Mouse (Mus musculus): ENCODE data around the gene Dgke. TPM values are rescaled to one million over a fixed set of nuclear protein-coding genes. Genes with fewer than 3 reads are reported as not detected.
A peak's percentile ranks its signal among the peaks of the same experiment; 100 is the strongest.

The Dgke gene
- total and polyA plus RNA-seq, 3 experiments, result 4.8 to 17.0 (median 13.4) TPM

GRCm38 (mm10) chr11:89002068-89002467 is 64.6 kb downstream of the Dgke start:
- Histone ChIP-seq H3K9ac (ENCODE audit: insufficient read depth, low read depth) (no peak overlapping the region), H3K4me1 (ENCODE audit: control insufficient read depth in 1 of 2, insufficient read depth in 2 of 2) (peaks cover 26 to 64% of the 10 kb centered on the region in 2 experiments), H3K4me2 (ENCODE audit: insufficient read depth, low read depth, poor library complexity, severe bottlenecking) (peak overlapping the region; percentile 53), H3K27ac (ENCODE audit: insufficient read depth, low read depth) (no peak overlapping the region), H3K9me3 (replicated peaks; ENCODE audit: low read length) (no peaks in the 10 kb centered on the region), H3K36me3 (replicated peaks in 1 of 2; ENCODE audit: control insufficient read depth in 1 of 2, insufficient read depth in 1 of 2, low read length in 1 of 2) (peaks cover 11 to 55% of the 10 kb centered on the region in 2 experiments), H3K4me3 (replicated peaks in 1 of 3; ENCODE audit: low read depth in 2 of 3, low read length in 2 of 3, poor library complexity in 1 of 3) (peak overlapping the region in 2 of 3 experiments; percentile 10 to 39), H3K79me2 (replicated peaks; ENCODE audit: control insufficient read depth, extremely low read depth, insufficient read depth, poor library complexity, severe bottlenecking) (peaks cover 37% of the 10 kb centered on the region), H3K27me3 (replicated peaks) (no peaks in the 10 kb centered on the region)
- in situ Hi-C loops (cut with MboI; ENCODE audit: low pct_ligation_motif_present, low pct_unique_long_range_greater_than_20kb, low sequenced_read_pairs) (loop anchor here (5.0 kb wide), 1 partner anchor 35 kb away; no protein-coding TSS in a partner anchor), dilution Hi-C loops (cut with MboI; ENCODE audit: extremely low pct_ligation_motif_present, extremely low pct_unique_long_range_greater_than_20kb, low sequenced_read_pairs) (no loop called here)
- TF ChIP-seq UBTF (IDR thresholded peaks at IDR 0.05; ENCODE audit: low read depth, low read length) (no peak), ETS1 (conservative IDR thresholded peaks at IDR 0.05; ENCODE audit: low read depth, low read length) (no peak), E2F4 (IDR thresholded peaks at IDR 0.05; ENCODE audit: insufficient replicate concordance, low read depth, low read length) (no peak), CHD2 (IDR thresholded peaks at IDR 0.05; ENCODE audit: low read length) (no peak), TBP (conservative IDR thresholded peaks at IDR 0.05; ENCODE audit: low read depth, low read length) (no peak), MAFK (IDR thresholded peaks at IDR 0.05; ENCODE audit: insufficient replicate concordance, low read length) (no peak), RAD21 (IDR thresholded peaks at IDR 0.05; ENCODE audit: low read depth, low read length) (no peak), MAZ (IDR thresholded peaks at IDR 0.05; ENCODE audit: low read depth, low read length) (no peak), NELFE (IDR thresholded peaks at IDR 0.05; ENCODE audit: low read depth, low read length) (no peak)
- no peak for DNase-seq (ENCODE audit: extremely low read depth)

DNA sequence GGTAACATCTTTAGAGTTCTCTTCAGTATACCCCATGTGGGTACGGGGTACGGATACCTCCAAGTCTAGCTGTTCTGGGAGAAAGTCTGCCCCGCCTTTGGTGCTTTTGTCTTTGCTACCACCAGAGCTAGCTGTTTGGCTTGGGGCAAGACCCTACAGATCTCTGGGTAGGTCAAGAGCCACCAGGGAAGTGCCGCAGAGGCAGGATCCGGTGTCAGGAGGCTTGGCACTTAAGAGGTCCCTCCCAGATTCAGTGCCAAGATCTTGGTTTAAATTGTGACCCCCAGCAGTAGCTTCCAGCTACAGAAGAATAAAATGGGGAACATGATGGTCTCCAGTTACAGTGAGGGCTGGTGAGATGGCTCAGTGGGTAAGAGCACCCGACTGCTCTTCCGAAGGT is 65.1 kb downstream of the Dgke start:
- Histone ChIP-seq H3K4me3 (replicated peaks in 1 of 3; ENCODE audit: low read depth in 2 of 3, low read length in 2 of 3, poor library complexity in 1 of 3) (peak overlapping the region; percentile 6 to 33 (median 26)), H3K27ac (ENCODE audit: insufficient read depth, low read depth) (no peak overlapping the region), H3K9me3 (replicated peaks; ENCODE audit: low read length) (no peaks in the 10 kb centered on the region), H3K36me3 (replicated peaks in 1 of 2; ENCODE audit: control insufficient read depth in 1 of 2, insufficient read depth in 1 of 2, low read length in 1 of 2) (peaks cover 10 to 52% of the 10 kb centered on the region in 2 experiments), H3K9ac (ENCODE audit: insufficient read depth, low read depth) (no peak overlapping the region), H3K4me1 (ENCODE audit: control insufficient read depth in 1 of 2, insufficient read depth in 2 of 2) (peaks cover 26 to 67% of the 10 kb centered on the region in 2 experiments), H3K27me3 (replicated peaks) (no peaks in the 10 kb centered on the region), H3K79me2 (replicated peaks; ENCODE audit: control insufficient read depth, extremely low read depth, insufficient read depth, poor library complexity, severe bottlenecking) (peaks cover 37% of the 10 kb centered on the region), H3K4me2 (ENCODE audit: insufficient read depth, low read depth, poor library complexity, severe bottlenecking) (peak overlapping the region; percentile 58)
- in situ Hi-C loops (cut with MboI; ENCODE audit: low pct_ligation_motif_present, low pct_unique_long_range_greater_than_20kb, low sequenced_read_pairs), result loop anchor here (5.0 kb wide), 1 partner anchor 36 kb away; no protein-coding TSS in a partner anchor
- DNase-seq (ENCODE audit: extremely low read depth), result no peak
- TF ChIP-seq E2F4 (IDR thresholded peaks at IDR 0.05; ENCODE audit: insufficient replicate concordance, low read depth, low read length), result no peak
- TF ChIP-seq MYC (IDR thresholded peaks at IDR 0.05; ENCODE audit: low read depth, low read length), result no peak
- TF ChIP-seq POLR2AphosphoS2 (IDR thresholded peaks at IDR 0.05; ENCODE audit: low read depth, low read length), result no peak
- no peak for TF ChIP-seq ZC3H11A (IDR thresholded peaks at IDR 0.05; ENCODE audit: low read depth, low read length)
- dilution Hi-C loops (cut with MboI; ENCODE audit: extremely low pct_ligation_motif_present, extremely low pct_unique_long_range_greater_than_20kb, low sequenced_read_pairs), result no loop called here

DNA sequence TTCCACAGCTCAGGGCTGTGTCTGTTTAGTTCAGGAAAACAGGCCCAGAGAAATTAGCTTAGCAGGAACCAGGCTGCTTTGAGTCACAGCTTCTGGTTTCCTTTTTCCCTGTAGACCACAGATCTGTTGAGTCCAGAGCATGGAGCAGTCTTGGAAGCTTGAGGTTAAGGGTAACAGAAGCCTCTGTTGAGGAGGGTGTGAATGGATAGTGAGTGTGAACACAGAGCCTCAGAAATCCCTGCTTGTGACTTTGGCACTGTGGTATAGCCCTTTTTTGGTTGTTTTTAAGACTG is 66.2 kb downstream of the Dgke start:
- Histone ChIP-seq H3K9ac (ENCODE audit: insufficient read depth, low read depth) (peak overlapping the region; percentile 50), H3K27ac (ENCODE audit: insufficient read depth, low read depth) (no peak overlapping the region), H3K9me3 (replicated peaks; ENCODE audit: low read length) (no peaks in the 10 kb centered on the region), H3K4me3 (replicated peaks in 1 of 3; ENCODE audit: low read depth in 2 of 3, low read length in 2 of 3, poor library complexity in 1 of 3) (peak overlapping the region; percentile 76 to 85 (median 84)), H3K36me3 (replicated peaks in 1 of 2; ENCODE audit: control insufficient read depth in 1 of 2, insufficient read depth in 1 of 2, low read length in 1 of 2) (peaks cover 6 to 41% of the 10 kb centered on the region in 2 experiments), H3K4me1 (ENCODE audit: control insufficient read depth in 1 of 2, insufficient read depth in 2 of 2) (peaks cover 26 to 61% of the 10 kb centered on the region in 2 experiments), H3K27me3 (replicated peaks) (no peaks in the 10 kb centered on the region), H3K79me2 (replicated peaks; ENCODE audit: control insufficient read depth, extremely low read depth, insufficient read depth, poor library complexity, severe bottlenecking) (peaks cover 37% of the 10 kb centered on the region), H3K4me2 (ENCODE audit: insufficient read depth, low read depth, poor library complexity, severe bottlenecking) (peak overlapping the region; percentile 58)
- in situ Hi-C loops (cut with MboI; ENCODE audit: low pct_ligation_motif_present, low pct_unique_long_range_greater_than_20kb, low sequenced_read_pairs) (loop anchor here (5.0 kb wide), 1 partner anchor 37 kb away; no protein-coding TSS in a partner anchor), dilution Hi-C loops (cut with MboI; ENCODE audit: extremely low pct_ligation_motif_present, extremely low pct_unique_long_range_greater_than_20kb, low sequenced_read_pairs) (no loop called here)
- TF ChIP-seq UBTF (IDR thresholded peaks at IDR 0.05; ENCODE audit: low read depth, low read length) (no peak), POLR2A (IDR thresholded peaks at IDR 0.05; ENCODE audit: low read depth, low read length) (no peak), ETS1 (conservative IDR thresholded peaks at IDR 0.05; ENCODE audit: low read depth, low read length) (no peak), JUN (IDR thresholded peaks at IDR 0.05; ENCODE audit: insufficient read depth, low read depth, low read length) (no peak), ZMIZ1 (IDR thresholded peaks at IDR 0.05; ENCODE audit: low read depth, low read length) (no peak), NRF1 (IDR thresholded peaks at IDR 0.05; ENCODE audit: low read depth, low read length) (no peak), SIN3A (IDR thresholded peaks at IDR 0.05; ENCODE audit: low read length) (no peak; the same call in 1 of the 2 replicates)
- no peak for DNase-seq (ENCODE audit: extremely low read depth)
